Mouse (Mus musculus) hindbrain, embryonic 15.5 days (tissue): Measurements from ENCODE around the gene Rbfox1. TPM values are rescaled to one million over a fixed set of nuclear protein-coding genes. Genes with fewer than 3 reads are reported as not detected.

Experiments used
- ATAC-seq: fragments of 200-750 bp; cut with Nextera tagmentation; 2 replicates; pipeline ENCODE4 v1.8.0; 2017; ENCODE audit warnings: low read depth, moderate number of reproducible peaks, moderate TSS enrichment; ENCODE audit not compliant: low FRiP score
- H3K27ac ChIP-seq: fragments of 300-500 bp; sonication (generic); replicated peaks from 2 replicates; pipeline ENCODE4 v1.5.1; 2015; ENCODE audit warnings: mild to moderate bottlenecking, inconsistent platforms
- H3K27me3 ChIP-seq: fragments of 300-500 bp; sonication (generic); 2 replicates; pipeline ENCODE4 v1.6.1; 2015; ENCODE audit warnings: control low read depth, inconsistent platforms
- H3K36me3 ChIP-seq: fragments of 300-500 bp; sonication (generic); 2 replicates; pipeline ENCODE4 v1.6.1; 2015; ENCODE audit warnings: control low read depth, inconsistent platforms
- H3K4me1 ChIP-seq: fragments of 300-500 bp; sonication (generic); replicated peaks from 2 replicates; pipeline ENCODE4 v1.6.1; 2015; ENCODE audit warnings: control low read depth, inconsistent platforms
- H3K4me2 ChIP-seq: fragments of 300-500 bp; sonication (generic); 2 replicates; pipeline ENCODE4 v1.6.1; 2015; ENCODE audit warnings: moderate library complexity, mild to moderate bottlenecking, inconsistent platforms
- H3K4me3 ChIP-seq: fragments of 300-500 bp; sonication (generic); 2 replicates; pipeline ENCODE4 v1.5.1; 2015; ENCODE audit warnings: mild to moderate bottlenecking, inconsistent platforms
- H3K9ac ChIP-seq: fragments of 300-500 bp; sonication (generic); 2 replicates; pipeline ENCODE4 v1.6.1; 2015; ENCODE audit warnings: inconsistent platforms
- H3K9me3 ChIP-seq: fragments of 300-500 bp; sonication (generic); 2 replicates; pipeline ENCODE4 v1.6.1; 2016; ENCODE audit warnings: control low read depth, inconsistent platforms
- WGBS: fragments of 180-500 bp; shearing (Covaris S2); methylation state at CpG from one replicate; pipeline ENCODE4 v1.1.7; 2015; 5-methylcytosine and 5-hydroxymethylcytosine counted together
- polyA plus RNA-seq: library from polyadenylated mRNA; unstranded; fragments of >200 nt; fragmentation: Nextera tagmentation; extraction: Ambion mirVana; gene quantifications from 2 replicates; pipeline ENCODE4 v1.2.1, GENCODE M21; 2015

Rbfox1 gene
- polyA plus RNA-seq, 1 experiment from 2014 or later, result 254 TPM

- no peak overlapping the region for H3K9ac ChIP-seq
- WGBS, result 41% methylated on average over 4 of the region's 4 CpGs
- no peak overlapping the region for H3K4me3 ChIP-seq
- H3K9me3 ChIP-seq, result no peaks in the 10 kb centered on the region
- peaks cover 21% of the 10 kb centered on the region for H3K4me1 ChIP-seq
- H3K4me2 ChIP-seq, result no peak overlapping the region
- H3K36me3 ChIP-seq, result no peaks in the 10 kb centered on the region
- no peaks in the 10 kb centered on the region for H3K27me3 ChIP-seq
- no peak overlapping the region for H3K27ac ChIP-seq
- ATAC-seq, result no peak
Measured at GRCm38 (mm10) chr16:5997136-5997535, 112.0 kb downstream of the Rbfox1 start.

- ATAC-seq, result no peak
- 77% methylated on average over 4 of the region's 4 CpGs for WGBS
- Histone ChIP-seq H3K9me3 (no peaks in the 10 kb centered on the region), H3K4me2 (no peak overlapping the region), H3K4me1 (peaks cover 16% of the 10 kb centered on the region), H3K27me3 (no peaks in the 10 kb centered on the region), H3K4me3 (no peak overlapping the region), H3K27ac (no peak overlapping the region), H3K9ac (no peak overlapping the region), H3K36me3 (no peaks in the 10 kb centered on the region)
Measured at GRCm38 (mm10) chr16:5997651-5998050, 112.5 kb downstream of the Rbfox1 start.

- Histone ChIP-seq H3K4me2 (no peak overlapping the region), H3K27ac (no peak overlapping the region), H3K9me3 (no peaks in the 10 kb centered on the region), H3K4me3 (no peak overlapping the region), H3K36me3 (no peaks in the 10 kb centered on the region), H3K4me1 (peaks cover 8% of the 10 kb centered on the region; the same call in 1 of the 2 replicates), H3K27me3 (no peaks in the 10 kb centered on the region), H3K9ac (no peak overlapping the region)
- ATAC-seq, result no peak
- WGBS, result 83% methylated on average over 1 of the region's 1 CpGs
Measured at GRCm38 (mm10) chr16:6000016-6000415, 114.9 kb downstream of the Rbfox1 start.

- Histone ChIP-seq H3K9me3 (no peaks in the 10 kb centered on the region), H3K4me2 (no peak overlapping the region), H3K4me1 (no peaks in the 10 kb centered on the region), H3K27ac (no peak overlapping the region), H3K27me3 (no peaks in the 10 kb centered on the region), H3K4me3 (no peak overlapping the region), H3K36me3 (no peaks in the 10 kb centered on the region), H3K9ac (no peak overlapping the region)
- ATAC-seq, result no peak
Measured at GRCm38 (mm10) chr16:6006996-6007395, 121.8 kb downstream of the Rbfox1 start.

GRCm38 (mm10) chr16:6012853-6013252, 127.7 kb downstream of the Rbfox1 start:
- no peak for ATAC-seq
- no peak overlapping the region for H3K27ac ChIP-seq
- H3K4me1 ChIP-seq, result no peaks in the 10 kb centered on the region
- no peaks in the 10 kb centered on the region for H3K36me3 ChIP-seq
- no peak overlapping the region for H3K4me2 ChIP-seq
- H3K9ac ChIP-seq, result no peak overlapping the region
- H3K27me3 ChIP-seq, result no peaks in the 10 kb centered on the region
- H3K9me3 ChIP-seq, result no peaks in the 10 kb centered on the region
- no peak overlapping the region for H3K4me3 ChIP-seq
- 82% methylated on average over 3 of the region's 3 CpGs for WGBS

GRCm38 (mm10) chr16:6018639-6019038, 133.5 kb downstream of the Rbfox1 start:
- 33% methylated on average over 5 of the region's 5 CpGs for WGBS

GRCm38 (mm10) chr16:6019361-6019760, 134.2 kb downstream of the Rbfox1 start:
- no peak overlapping the region for H3K4me3 ChIP-seq
- H3K36me3 ChIP-seq, result no peaks in the 10 kb centered on the region
- no peaks in the 10 kb centered on the region for H3K27me3 ChIP-seq
- no peak overlapping the region for H3K9ac ChIP-seq
- no peak overlapping the region for H3K4me2 ChIP-seq
- H3K27ac ChIP-seq, result no peak overlapping the region
- no peaks in the 10 kb centered on the region for H3K4me1 ChIP-seq
- WGBS, result 32% methylated on average over 1 of the region's 1 CpGs
- no peaks in the 10 kb centered on the region for H3K9me3 ChIP-seq
- no peak for ATAC-seq

More at GRCm38 (mm10) chr16:6018639-6019038, 133.5 kb downstream of the Rbfox1 start:
- H3K27ac ChIP-seq, result no peak overlapping the region
- ATAC-seq, result peak; percentile 69; the same call in 1 of the 2 replicates
- no peak overlapping the region for H3K4me3 ChIP-seq
- H3K4me1 ChIP-seq, result no peaks in the 10 kb centered on the region
- H3K36me3 ChIP-seq, result no peaks in the 10 kb centered on the region
- no peak overlapping the region for H3K4me2 ChIP-seq
- no peak overlapping the region for H3K9ac ChIP-seq
- no peaks in the 10 kb centered on the region for H3K9me3 ChIP-seq
- H3K27me3 ChIP-seq, result no peaks in the 10 kb centered on the region

- ATAC-seq, result no peak
Measured at GRCm38 (mm10) chr16:6031280-6031679, 146.1 kb downstream of the Rbfox1 start.

GRCm38 (mm10) chr16:6032563-6032962, 147.4 kb downstream of the Rbfox1 start:
- ATAC-seq, result no peak
- Histone ChIP-seq H3K27ac (no peak overlapping the region), H3K4me1 (no peaks in the 10 kb centered on the region), H3K4me3 (no peak overlapping the region), H3K36me3 (no peaks in the 10 kb centered on the region), H3K27me3 (no peaks in the 10 kb centered on the region), H3K4me2 (no peak overlapping the region), H3K9ac (no peak overlapping the region), H3K9me3 (no peaks in the 10 kb centered on the region)
- 92% methylated on average over 7 of the region's 7 CpGs for WGBS

More at GRCm38 (mm10) chr16:6031280-6031679, 146.1 kb downstream of the Rbfox1 start:
- no peaks in the 10 kb centered on the region for H3K36me3 ChIP-seq
- H3K9ac ChIP-seq, result no peak overlapping the region
- 82% methylated on average over 1 of the region's 1 CpGs for WGBS
- no peaks in the 10 kb centered on the region for H3K27me3 ChIP-seq
- H3K27ac ChIP-seq, result no peak overlapping the region
- no peaks in the 10 kb centered on the region for H3K4me1 ChIP-seq
- no peak overlapping the region for H3K4me2 ChIP-seq
- no peaks in the 10 kb centered on the region for H3K9me3 ChIP-seq
- no peak overlapping the region for H3K4me3 ChIP-seq

- WGBS, result 83% methylated on average over 3 of the region's 3 CpGs
- ATAC-seq, result no peak
Measured at GRCm38 (mm10) chr16:6034876-6035275, 149.7 kb downstream of the Rbfox1 start.

GRCm38 (mm10) chr16:6037009-6037408, 151.9 kb downstream of the Rbfox1 start:
- Histone ChIP-seq H3K9me3 (no peaks in the 10 kb centered on the region), H3K27ac (no peak overlapping the region), H3K9ac (no peak overlapping the region), H3K4me1 (no peaks in the 10 kb centered on the region), H3K4me2 (no peak overlapping the region), H3K27me3 (no peaks in the 10 kb centered on the region), H3K4me3 (no peak overlapping the region), H3K36me3 (no peaks in the 10 kb centered on the region)
- no peak for ATAC-seq
- 52% methylated on average over 7 of the region's 7 CpGs for WGBS

More at GRCm38 (mm10) chr16:6034876-6035275, 149.7 kb downstream of the Rbfox1 start:
- Histone ChIP-seq H3K27me3 (no peaks in the 10 kb centered on the region), H3K9ac (no peak overlapping the region), H3K4me1 (no peaks in the 10 kb centered on the region), H3K27ac (no peak overlapping the region), H3K36me3 (no peaks in the 10 kb centered on the region), H3K9me3 (no peaks in the 10 kb centered on the region), H3K4me2 (no peak overlapping the region), H3K4me3 (no peak overlapping the region)

GRCm38 (mm10) chr16:6042766-6043165, 157.6 kb downstream of the Rbfox1 start:
- H3K4me2 ChIP-seq, result no peak overlapping the region
- no peaks in the 10 kb centered on the region for H3K4me1 ChIP-seq
- no peak for ATAC-seq
- no peak overlapping the region for H3K9ac ChIP-seq
- H3K36me3 ChIP-seq, result no peaks in the 10 kb centered on the region
- H3K27ac ChIP-seq, result no peak overlapping the region
- no peak overlapping the region for H3K4me3 ChIP-seq
- no peaks in the 10 kb centered on the region for H3K9me3 ChIP-seq
- WGBS, result 81% methylated on average over 3 of the region's 3 CpGs
- H3K27me3 ChIP-seq, result no peaks in the 10 kb centered on the region

GRCm38 (mm10) chr16:6048601-6049000, 163.4 kb downstream of the Rbfox1 start:
- H3K36me3 ChIP-seq, result no peaks in the 10 kb centered on the region
- no peak overlapping the region for H3K4me2 ChIP-seq
- H3K9me3 ChIP-seq, result no peaks in the 10 kb centered on the region
- no peaks in the 10 kb centered on the region for H3K27me3 ChIP-seq
- no peak overlapping the region for H3K27ac ChIP-seq
- ATAC-seq, result no peak
- no peaks in the 10 kb centered on the region for H3K4me1 ChIP-seq
- no peak overlapping the region for H3K9ac ChIP-seq
- no peak overlapping the region for H3K4me3 ChIP-seq
- 98% methylated on average over 1 of the region's 1 CpGs for WGBS
